Mouse (Mus musculus) neutrophil, adult 5-6 weeks (primary cell): ENCODE measurements around the gene 2810408A11Rik. TPM values are rescaled to one million over a fixed set of nuclear protein-coding genes. Genes with fewer than 3 reads are reported as not detected.
"Not testable (repeated sequence)": the region's sequence is repeated elsewhere in the genome, so short reads cannot be mapped to it uniquely, and the experiment has no call there.

Source experiments
- ATAC-seq: fragments of 151-379, 151-347 bp; 2 replicates; pipeline ENCODE4 v1.8.0; 2017; ENCODE audit warnings: mild to moderate bottlenecking, moderate TSS enrichment; ENCODE audit not compliant: insufficient number of reproducible peaks, poor library complexity, low FRiP score, severe bottlenecking; ENCODE audit errors: extremely low read depth
- total RNA-seq: library from RNA; stranded (forward); fragments of 200-1000 nt; gene quantifications from 2 replicates; pipeline ENCODE4 v1.2.3, GENCODE M21; 2017

Gene 2810408A11Rik
- total RNA-seq, 1 experiment from 2014 or later = 2.8 TPM

DNA sequence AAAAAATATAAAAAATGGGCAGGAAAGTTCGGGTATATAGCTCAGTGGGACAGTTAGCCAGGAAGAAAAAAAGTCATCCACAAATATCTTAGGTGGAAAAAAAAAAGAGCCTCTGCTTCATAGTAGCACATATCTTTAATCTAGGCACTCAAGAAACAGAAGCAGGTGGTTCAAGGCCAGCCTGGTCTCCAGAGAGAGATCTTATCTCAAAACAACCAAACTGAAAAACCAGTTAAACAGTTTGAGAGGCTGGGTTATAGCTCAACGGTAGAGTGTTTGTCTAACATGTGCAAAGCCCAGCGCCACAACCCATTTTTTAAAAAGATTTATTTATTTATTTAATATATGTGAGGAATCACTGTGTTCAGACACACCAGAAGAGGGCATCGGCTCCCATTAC, 32.3 kb upstream of the 2810408A11Rik start:
- no peak for ATAC-seq

DNA sequence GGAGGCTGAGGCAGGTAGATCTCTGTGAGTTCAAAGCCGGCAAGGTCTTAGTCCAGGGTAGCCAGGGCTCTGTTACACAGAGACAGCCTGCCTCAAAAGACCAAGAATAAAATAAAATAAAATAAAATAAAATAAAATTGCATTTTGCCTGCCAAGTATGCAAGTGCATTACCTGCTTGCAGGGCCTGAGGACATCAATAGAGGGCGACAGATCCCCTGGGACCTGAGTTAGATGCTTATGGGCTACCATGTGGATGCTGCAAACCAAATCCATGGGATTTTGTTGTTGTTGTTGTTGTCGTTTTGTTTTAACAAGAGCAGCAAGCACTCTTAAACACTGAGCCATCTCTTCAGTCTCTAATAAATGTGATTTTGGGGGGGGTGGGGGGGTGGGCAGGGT, 31.5 kb upstream of the 2810408A11Rik start:
- no peak for ATAC-seq

DNA sequence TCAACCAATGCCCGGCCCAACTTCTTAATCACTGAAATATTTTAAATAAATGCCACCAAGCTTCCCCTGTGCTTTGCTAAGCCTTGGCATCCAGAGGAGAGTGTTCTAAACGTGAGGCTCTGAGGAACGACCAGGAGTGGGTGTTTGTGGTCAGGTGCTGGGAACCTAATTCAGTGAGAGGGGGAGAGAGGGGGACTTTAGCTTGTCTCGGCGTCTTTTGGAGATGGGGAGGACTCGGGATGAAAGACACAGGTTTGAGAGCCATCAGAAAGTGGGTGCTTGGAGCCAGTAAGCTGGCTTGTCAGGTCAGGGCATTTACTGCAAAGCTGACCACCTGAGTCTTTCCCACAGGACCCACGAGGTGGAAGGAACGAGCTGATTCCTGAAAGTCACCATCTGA, 31.0 kb upstream of the 2810408A11Rik start:
- no peak for ATAC-seq

DNA sequence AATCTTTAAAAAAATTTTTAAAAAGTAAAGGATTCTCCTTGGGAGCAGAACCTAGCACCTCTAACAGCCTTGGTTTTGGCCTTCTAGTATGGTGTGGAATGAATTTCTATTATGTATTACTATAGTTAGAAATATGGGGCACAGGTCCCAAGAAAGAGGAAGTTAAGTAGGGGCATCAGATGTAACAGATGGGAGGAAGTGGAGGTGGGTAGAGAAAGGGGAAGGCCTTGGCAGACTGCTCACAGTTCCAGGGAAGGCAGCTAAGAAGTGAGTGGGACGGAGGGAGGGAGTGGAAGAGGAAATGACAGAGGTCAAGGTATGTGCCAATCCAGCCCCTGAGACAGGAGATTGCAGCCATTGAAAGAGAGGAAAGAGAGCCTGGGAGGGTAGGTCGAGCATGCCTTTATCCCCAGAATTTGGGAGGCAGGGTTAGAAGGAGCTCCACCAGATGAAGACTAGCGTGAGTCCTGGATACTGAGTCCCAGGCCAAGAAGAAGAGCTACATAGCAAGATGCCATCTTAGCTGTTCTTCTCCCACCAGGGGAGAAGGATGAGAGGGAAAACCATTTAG, 30.3 kb upstream of the 2810408A11Rik start:
- ATAC-seq = peak; percentile 87

DNA sequence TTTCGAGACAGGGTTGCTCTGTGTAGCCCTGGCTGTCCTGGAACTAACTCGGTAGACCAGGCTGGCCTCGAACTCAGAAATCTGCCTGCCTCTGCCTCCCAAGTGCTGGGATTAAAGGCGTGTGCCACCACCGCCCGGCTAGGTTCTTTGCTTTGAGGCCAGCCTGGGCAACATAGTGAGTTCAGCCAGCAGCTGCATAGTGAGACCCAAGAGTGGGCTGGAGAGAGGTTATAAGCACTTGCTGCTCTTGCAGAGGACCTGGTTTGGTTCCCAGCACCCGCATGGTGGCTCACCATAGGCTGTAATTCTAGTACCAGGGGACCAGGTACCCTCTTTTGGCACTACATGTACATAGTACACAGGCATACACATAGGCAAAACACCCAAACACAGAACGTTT, 29.4 kb upstream of the 2810408A11Rik start:
- ATAC-seq = not testable (repeated sequence)

DNA sequence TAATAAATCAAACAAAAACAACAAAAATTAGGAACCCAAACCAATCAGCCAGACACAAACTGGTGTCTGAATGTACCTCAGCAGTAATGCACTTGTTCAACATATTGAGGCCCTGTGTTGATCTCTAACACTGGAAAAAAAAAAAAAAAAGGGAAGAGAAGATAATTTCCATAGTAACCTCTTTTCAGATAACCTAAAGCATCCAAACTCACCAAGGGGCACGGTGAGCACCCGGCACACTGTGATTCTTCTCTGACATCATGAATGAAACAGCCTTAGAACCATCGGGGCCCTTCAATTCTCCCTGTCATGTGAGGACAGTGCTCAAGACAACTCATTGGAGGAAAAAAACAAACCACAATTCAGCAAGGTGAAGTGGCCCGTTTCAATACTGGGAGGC, 28.9 kb upstream of the 2810408A11Rik start:
- ATAC-seq = no peak

DNA sequence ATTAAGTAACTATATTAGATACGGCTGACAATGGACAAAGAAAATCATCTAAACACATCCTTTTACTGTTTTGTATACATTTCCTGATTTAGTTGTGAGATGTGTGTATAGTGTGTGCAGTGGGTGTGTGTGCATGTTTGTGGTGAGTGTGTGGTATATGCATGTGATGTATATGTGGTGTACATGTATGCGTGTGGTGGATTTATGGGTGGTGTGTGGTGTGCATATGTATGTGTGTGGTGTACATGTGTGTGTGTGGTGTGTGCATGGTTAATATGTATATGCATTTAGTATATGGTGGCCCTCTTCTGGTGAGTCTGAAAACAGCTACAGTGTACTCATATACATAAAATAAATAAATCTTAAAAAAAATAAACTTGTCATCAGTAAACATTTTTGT, 26.7 kb upstream of the 2810408A11Rik start:
- no peak for ATAC-seq

DNA sequence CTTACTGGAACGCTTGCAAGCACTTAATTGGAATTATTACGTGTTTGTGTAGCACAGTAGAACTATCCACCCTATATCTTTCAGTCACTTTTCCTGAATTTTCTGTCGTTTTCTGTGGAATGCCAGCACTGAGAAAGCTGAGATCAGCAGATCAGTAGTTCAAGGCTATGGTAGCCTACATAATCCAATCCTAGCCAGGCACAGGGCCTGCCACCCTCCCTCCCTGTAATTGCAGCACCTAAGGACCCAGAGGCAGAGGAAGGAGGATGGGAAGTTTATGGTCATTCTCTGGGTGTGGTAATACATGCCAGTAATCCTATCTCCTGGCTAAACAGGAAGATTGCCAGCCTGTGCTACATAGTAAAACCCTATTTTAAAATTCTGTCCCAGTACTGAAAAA, 22.0 kb upstream of the 2810408A11Rik start:
- no peak for ATAC-seq

DNA sequence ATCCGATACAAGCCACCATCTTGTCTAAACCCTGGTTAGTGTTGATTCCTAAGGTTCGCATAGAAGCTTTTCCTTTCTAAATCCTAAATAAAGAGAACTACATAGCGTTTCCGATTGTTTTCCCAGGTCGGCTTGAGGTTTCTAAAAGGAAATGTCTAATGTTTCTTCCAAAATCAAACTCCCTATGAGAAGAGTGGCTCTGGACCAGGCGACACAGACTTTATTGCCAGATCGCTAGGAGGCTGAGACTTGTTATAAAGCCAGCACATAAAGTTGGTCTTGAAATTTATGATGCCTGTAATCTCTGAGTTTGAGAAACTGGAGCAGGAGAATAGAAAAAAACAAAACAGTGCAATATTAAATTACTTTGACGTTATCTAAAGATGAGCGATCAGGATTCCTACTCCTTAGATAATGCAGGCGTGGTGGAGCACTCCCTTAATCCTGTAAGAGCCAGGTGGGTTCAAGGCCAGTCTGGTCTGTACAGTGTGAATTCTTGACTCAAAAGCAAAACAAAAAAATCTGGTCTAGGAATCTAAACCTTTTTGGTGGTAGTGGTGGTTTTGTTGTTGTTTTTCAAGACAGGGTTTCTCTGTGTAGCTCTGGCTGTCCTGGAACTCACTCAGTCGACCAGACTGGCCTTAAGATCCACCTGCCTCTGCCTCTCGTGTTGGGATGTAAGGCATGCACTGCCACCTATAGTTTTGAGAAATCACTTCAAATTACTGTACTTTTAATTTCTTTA, 21.4 kb upstream of the 2810408A11Rik start:
- no peak for ATAC-seq

DNA sequence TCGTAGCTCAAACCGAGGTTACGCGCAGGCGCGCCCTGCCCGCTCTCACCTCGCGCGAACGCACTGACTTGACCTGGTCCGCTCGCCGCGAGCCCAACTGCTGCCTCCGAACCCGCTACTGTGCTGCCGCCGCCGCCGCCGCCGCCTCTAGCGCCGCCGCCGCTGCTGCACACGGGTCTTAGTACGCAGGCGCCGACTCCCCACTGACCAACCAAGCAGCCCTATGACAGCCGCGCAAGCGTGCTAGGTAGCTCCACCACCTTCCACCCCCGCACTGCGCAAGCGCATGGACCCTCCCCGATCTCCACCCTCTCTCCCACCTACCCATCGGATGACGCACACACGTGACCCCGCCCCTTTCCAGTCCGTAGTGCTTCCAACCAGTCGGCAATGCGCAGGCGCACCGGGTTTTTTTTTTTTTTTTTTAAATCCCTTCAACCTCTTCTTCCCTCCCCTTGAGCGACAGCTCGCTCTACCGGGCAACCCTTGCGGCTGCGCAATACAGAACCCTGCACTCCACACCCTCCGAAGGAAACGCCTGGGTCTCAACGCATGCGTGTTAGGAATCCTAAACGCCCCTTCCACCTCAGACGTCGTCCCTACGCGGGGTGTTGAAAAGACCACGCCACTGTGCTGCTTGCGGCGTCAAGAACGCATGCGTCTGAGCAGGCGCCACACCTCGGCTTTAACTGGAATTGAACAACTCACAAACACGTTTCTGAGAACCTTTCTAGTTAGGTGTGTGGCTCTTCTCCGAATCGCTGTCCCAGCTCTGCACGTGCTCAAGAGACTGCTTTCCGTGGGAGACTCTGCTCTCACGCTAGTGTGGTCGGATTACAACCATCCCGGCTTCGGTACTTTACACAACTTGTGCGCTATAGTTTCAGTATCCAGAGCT, 20.6 kb upstream of the 2810408A11Rik start, which contains the start of gene Eif5a:
Eif5a (minus strand) TSS at position 845 of the 898 bp plus-strand sequence.
- peak; percentile 80 for ATAC-seq

DNA sequence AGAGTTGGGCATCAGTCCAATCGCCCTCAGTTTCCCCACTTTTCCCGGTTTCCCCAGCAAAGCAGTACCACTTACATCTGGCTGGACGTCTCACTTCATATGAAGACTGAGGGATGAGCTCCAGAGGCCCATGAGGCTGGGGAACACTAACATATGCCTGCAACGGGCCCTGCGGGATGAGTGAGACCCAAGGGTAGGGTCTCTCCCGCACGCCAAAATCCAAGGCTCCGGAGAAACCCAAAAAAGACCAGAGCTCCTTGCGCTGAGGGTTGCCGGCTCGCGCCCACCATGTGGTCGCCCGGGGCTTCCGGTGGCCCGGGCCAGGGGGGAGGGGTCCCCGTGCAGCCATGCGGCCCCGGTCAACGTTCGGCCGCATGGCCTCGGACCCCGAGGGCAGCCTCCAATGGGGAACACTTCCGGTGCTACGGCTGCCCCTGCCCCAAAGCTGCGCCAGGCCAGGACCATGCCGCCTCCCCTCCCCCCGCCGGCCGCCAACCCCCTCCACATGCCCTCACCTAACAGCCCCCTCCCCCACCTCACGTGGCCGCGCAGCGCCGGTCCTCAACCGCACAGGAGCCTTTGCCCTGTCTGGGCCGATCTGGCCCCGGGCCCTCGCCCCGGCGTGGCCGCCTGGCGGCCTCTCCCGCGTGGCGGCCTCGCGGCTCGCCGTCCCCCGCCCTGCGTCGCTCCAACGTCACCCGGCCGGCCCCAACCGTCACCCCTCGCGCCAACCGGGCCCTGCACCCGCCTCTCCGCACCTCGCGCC, 19.7 kb upstream of the 2810408A11Rik start:
- no peak for ATAC-seq

DNA sequence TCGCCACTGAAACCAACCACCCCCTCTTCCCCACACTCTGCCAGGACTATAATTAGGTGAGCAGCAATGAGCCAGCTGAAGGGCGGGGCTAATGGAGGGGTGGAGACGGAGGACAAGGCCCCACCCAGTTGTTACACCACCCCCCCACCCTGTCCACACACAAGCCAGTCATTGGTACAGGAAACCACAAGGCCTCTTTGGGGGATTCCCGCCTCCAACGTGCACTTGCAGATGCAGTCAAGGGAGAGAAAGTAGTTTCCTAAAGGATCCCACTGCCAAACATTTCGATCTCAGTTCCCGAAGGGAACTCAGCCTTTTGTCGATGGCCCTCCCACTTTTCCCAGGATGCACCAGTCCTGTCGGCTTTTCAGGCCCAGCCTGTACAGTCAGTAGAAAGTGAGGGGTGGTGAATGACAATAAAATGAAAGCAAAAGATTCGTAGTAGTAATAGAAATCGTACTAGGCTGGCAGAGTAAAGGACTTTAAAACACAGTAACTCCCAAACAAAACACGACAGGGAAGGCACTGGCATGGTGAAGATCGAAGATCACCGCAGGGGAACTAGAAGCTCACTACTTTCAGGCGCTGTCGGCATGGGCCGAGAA, 19.0 kb upstream of the 2810408A11Rik start:
- peak; percentile 43 for ATAC-seq

DNA sequence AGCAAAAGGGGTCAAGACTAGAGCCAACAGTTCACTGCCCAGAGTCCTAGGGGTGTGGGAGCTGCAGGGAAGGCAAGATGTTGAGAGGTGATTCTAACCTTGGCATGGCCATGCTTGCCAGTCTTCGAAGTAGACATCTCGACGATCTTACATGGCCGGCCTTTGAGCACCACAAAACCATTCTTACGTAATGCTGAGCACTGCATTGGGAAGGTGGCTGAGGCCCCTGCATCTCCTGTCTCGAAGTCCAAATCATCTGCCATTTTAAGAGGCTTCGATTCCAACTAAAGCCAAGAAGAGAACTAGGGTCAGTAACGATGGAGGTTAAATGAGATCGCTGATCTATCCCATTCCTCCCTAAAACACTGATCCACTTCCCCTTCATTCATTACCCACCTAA, 18.3 kb upstream of the 2810408A11Rik start:
- no peak for ATAC-seq

DNA sequence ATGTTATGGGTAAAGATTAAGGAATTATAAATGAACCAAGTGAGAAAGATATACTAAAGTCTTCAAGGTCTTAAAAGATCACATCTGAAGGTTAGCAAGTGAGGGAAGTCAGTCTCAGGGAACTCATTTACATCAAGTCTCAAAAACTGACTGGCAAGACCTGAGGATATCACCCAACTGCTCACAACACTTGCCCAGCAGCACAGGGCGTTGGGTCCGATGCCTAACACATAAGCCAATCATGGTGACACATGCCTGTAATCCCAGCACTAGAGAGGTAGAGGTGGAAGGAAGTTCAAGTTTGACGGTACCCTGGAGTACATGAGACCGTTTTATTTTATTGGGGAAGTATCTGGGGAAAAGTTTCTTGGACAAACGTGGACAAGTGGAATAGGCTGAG, 17.3 kb upstream of the 2810408A11Rik start:
- ATAC-seq = no peak

DNA sequence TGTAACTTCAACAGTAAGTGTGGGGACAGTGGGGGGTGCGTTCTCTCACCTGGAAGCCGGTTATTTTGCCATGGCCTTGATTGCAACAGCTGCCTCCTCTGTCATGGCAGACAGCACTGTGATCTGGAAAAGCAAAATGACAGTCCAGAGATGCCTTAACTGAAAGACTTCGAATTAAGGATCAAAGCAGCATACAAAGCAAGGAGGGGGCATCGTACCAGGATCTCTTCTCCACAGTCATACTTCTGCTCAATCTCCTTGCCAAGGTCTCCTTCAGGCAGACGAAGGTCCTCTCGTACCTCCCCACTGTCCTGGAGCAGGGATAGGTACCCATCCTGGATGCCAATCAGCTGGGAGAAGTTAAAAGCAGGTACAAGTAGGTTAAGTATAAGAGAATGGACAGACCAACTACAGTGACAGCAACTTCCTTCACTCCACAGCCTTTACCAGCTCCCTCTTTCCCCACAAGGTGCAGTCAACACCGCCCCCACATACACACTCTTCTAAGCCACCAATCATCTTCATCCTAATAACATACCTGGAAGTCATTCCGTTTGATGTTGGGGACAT, 16.7 kb upstream of the 2810408A11Rik start:
- no peak for ATAC-seq

DNA sequence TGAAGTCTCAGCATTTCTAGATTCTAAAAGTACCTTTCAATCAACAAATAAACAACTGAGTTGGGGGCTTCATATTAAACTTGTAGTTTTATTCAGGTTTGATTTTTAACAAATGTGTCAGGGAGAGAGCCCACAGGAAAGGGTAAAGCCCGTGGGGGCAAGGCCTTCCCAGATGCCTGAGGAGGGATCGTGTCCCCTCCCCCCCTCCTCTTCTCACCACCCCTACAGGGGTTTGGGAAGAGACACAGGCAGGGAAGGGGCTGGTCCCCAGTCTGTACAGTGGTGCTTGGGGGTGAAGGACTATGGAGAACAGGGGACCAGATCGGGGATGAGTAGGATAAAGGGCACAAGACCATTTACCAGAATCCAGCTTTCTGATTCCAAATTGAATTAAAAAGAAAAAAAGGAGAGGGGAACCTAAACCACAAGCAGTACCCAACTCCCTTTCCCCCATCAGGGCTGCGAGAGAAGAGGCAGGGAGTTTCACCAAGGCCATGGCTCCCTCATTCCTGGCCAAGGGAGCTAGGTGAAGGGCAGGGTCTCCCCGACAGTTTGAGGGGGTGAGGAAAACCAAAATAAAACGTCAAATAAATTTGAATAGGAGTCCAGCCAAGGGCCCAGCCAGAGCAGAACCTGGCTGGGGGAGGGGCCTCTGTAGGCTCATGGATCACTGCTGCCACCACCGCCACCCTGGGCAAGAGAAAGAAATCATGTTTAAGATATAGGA, 16.0 kb upstream of the 2810408A11Rik start:
- not testable (repeated sequence) for ATAC-seq

DNA sequence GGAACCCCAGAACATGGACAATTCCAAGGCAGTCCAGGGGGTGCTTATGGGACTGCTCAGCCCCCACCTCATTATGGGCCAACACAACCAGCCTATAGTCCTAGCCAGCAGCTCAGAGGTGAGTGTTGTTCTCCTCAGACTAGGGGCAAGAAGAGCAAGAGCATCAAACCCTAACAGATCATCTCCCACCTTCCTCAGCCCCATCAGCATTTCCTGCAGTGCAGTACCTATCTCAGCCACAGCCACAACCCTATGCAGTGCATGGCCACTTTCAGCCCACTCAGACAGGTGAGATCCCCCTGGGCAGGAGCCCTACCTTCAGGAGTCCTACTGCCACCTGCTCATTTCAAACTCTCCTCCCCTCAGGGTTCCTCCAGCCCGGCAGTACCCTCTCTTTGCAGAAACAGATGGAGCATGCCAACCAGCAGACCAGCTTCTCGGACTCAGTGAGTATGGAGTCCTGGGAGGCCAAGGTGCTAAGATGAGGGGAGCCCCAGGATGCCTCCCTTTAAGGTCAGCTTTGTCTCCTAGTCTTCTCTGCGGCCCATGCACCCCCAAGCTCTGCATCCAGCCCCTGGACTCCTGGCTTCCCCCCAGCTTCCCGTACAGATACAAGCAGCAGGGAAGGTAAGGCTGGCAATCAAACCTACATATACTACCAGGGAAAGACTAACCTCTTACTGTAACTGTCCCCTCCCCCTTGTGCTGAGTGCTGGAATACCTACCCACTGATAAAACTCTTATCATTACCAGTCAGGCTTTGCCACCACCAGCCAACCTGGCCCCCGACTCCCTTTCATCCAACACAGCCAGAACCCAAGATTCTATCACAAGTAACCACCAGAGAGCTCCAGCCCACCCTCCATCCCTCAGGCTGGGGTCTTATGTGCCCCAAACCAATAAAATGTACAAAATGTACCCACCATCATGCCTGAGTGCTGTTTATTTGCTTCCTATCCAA, 15.2 kb upstream of the 2810408A11Rik start:
- ATAC-seq = no peak
